Mouse (Mus musculus) c-Kit-negative CD71-positive TER-119-positive erythroid progenitor cells, embryonic 14.5 days (primary cell): ENCODE data around the gene Zfp280c.

Source experiments
- DNase-seq: peaks from one replicate; pipeline ENCODE4 v3.0.0-alpha.2; 2013; ENCODE audit warnings: low read depth, low spot score

The Zfp280c gene

DNA sequence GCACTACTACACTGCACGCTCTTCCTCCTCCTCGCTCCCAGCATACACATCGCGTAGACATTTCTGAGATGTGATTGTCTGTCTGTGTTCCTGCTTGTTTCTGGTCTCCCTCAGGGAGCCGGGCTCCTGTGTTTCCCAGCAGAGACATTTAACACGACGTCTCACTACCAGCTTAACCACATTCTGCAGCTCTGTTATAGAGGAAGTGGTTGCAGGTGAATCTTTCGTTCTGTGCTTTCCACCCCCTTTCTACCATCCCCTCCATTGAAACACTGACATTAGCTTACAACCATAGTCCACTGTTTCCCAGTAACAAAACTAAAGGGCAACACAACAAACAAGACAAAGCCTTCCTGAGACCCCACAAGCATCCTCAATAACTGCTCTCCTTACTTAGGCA is 100.5 kb downstream of the Zfp280c start:
- no peak for DNase-seq
